Mouse (Mus musculus) heart, postnatal 0 days (tissue): Measurements from ENCODE around the gene Olfr196. TPM values are rescaled to one million over a fixed set of nuclear protein-coding genes. Genes with fewer than 3 reads are reported as not detected.
"Not testable (repeated sequence)": the region's sequence is repeated elsewhere in the genome, so short reads cannot be mapped to it uniquely, and the experiment has no call there.

Experiments used
- ATAC-seq: fragments of 200-750 bp; cut with Nextera tagmentation; 2 replicates; pipeline ENCODE4 v1.8.0; 2017; ENCODE audit warnings: low read depth, moderate number of reproducible peaks, moderate library complexity; ENCODE audit not compliant: insufficient read depth
- DNase-seq: peaks from one replicate; pipeline ENCODE4 v3.0.0-alpha.2; 2016; ENCODE audit warnings: low spot score
- H3K27ac ChIP-seq: fragments of 300-500 bp; sonication (generic); 2 replicates; pipeline ENCODE4 v1.5.1; 2014; ENCODE audit warnings: low read depth, mild to moderate bottlenecking
- H3K27me3 ChIP-seq: fragments of 300-500 bp; sonication (generic); 2 replicates; pipeline ENCODE4 v1.6.1; 2014; ENCODE audit warnings: low read length, mixed read lengths; ENCODE audit not compliant: control insufficient read depth, insufficient read depth
- H3K36me3 ChIP-seq: fragments of 300-500 bp; sonication (generic); replicated peaks from 2 replicates; pipeline ENCODE4 v1.6.1; 2014; ENCODE audit warnings: low read length, mixed read lengths; ENCODE audit not compliant: control insufficient read depth, insufficient read depth
- H3K4me1 ChIP-seq: fragments of 300-500 bp; sonication (generic); 2 replicates; pipeline ENCODE4 v1.6.1; 2014; ENCODE audit warnings: antibody characterized with exemption; ENCODE audit not compliant: control insufficient read depth, insufficient read depth
- H3K4me2 ChIP-seq: fragments of 300-500 bp; sonication (generic); 2 replicates; pipeline ENCODE4 v1.6.1; 2014; ENCODE audit warnings: low read depth, mild to moderate bottlenecking, low read length, moderate library complexity
- H3K4me3 ChIP-seq: fragments of 300-500 bp; sonication (generic); 2 replicates; pipeline ENCODE4 v1.5.1; 2014; ENCODE audit warnings: low read depth, low read length
- H3K9ac ChIP-seq: fragments of 300-500 bp; sonication (generic); replicated peaks from 2 replicates; pipeline ENCODE4 v1.6.1; 2014; ENCODE audit warnings: low read depth, low read length, mixed read lengths
- H3K9me3 ChIP-seq: fragments of 300-500 bp; sonication (generic); replicated peaks from 2 replicates; pipeline ENCODE4 v1.6.1; 2016; ENCODE audit warnings: low read length; ENCODE audit not compliant: control insufficient read depth
- CTCF ChIP-seq: IDR thresholded peaks from 2 replicates; pipeline ENCODE4 v1.5.1; 2016; ENCODE audit warnings: antibody characterized with exemption, control low read depth, low read depth
- EP300 ChIP-seq: IDR thresholded peaks from 2 replicates; pipeline ENCODE4 v1.6.1; 2016; ENCODE audit warnings: antibody characterized with exemption, low read depth
- WGBS: fragments of 180-500 bp; shearing (Covaris S2); extraction: QIAGEN DNeasy Blood & Tissue Kit; methylation state at CpG from one replicate; pipeline ENCODE4 v1.1.7; 2014; 5-methylcytosine and 5-hydroxymethylcytosine counted together
- polyA plus RNA-seq: library from polyadenylated mRNA; unstranded; fragments of >200 nt; fragmentation: Nextera tagmentation; extraction: Ambion mirVana; gene quantifications from 2 replicates; pipeline ENCODE4 v1.2.1, GENCODE M21; 2015
- total RNA-seq: library from RNA; depleted of rRNA; stranded (reverse); fragments of >200 nt; gene quantifications from 2 replicates; pipeline ENCODE4 v1.2.3, GENCODE M21; 2014; ENCODE audit warnings: low replicate concordance; rRNA removed

Gene Olfr196
- total RNA-seq (not detected in 2 replicates), polyA plus RNA-seq (not detected in 2 replicates)

GRCm38 (mm10) chr16:59170354-59170753 lies at the start of gene Olfr196:
TSS of gene Olfr196 (minus strand) at chr16:59170454.
- no peak for TF ChIP-seq EP300
- TF ChIP-seq CTCF = no peak
- no peak for ATAC-seq
- Histone ChIP-seq H3K4me2 (no peak within 1 kb of the TSS), H3K9me3 (no peaks in the 10 kb centered on the region), H3K27me3 (no peaks in the 10 kb centered on the region), H3K36me3 (no peaks in the 10 kb centered on the region), H3K9ac (no peak within 1 kb of the TSS), H3K27ac (no peak within 1 kb of the TSS), H3K4me1 (no peaks in the 10 kb centered on the region), H3K4me3 (no peak within 1 kb of the TSS)
- 48% methylated on average over 3 of the region's 3 CpGs for WGBS
- DNase-seq = no peak

- not testable (repeated sequence) for H3K4me2 ChIP-seq, H3K27me3 ChIP-seq, H3K4me3 ChIP-seq, ATAC-seq, DNase-seq, H3K27ac ChIP-seq, H3K9ac ChIP-seq, H3K9me3 ChIP-seq, H3K4me1 ChIP-seq, H3K36me3 ChIP-seq
- WGBS = 64% methylated on average over 1 of the region's 1 CpGs
Observed at GRCm38 (mm10) chr16:59219667-59220066, 49.4 kb upstream of the Olfr196 start, which contains the start of gene Olfr199. TSS of gene Olfr199 (minus strand) at chr16:59219767.

GRCm38 (mm10) chr16:59217861-59218260 lies 47.6 kb upstream of the Olfr196 start:
- not testable (repeated sequence) for ATAC-seq, H3K4me1 ChIP-seq, H3K9me3 ChIP-seq, DNase-seq, H3K4me2 ChIP-seq, H3K27ac ChIP-seq, H3K36me3 ChIP-seq, H3K27me3 ChIP-seq, H3K4me3 ChIP-seq, H3K9ac ChIP-seq
- 65% methylated on average over 3 of the region's 3 CpGs for WGBS

GRCm38 (mm10) chr16:59203433-59203832 lies 33.2 kb upstream of the Olfr196 start, which contains the start of gene Olfr198:
TSS of gene Olfr198 (minus strand) at chr16:59203533.
- not testable (repeated sequence) for H3K36me3 ChIP-seq, DNase-seq, H3K4me2 ChIP-seq, H3K4me3 ChIP-seq, H3K4me1 ChIP-seq, H3K9me3 ChIP-seq, ATAC-seq, H3K27ac ChIP-seq, H3K9ac ChIP-seq, H3K27me3 ChIP-seq
- 33% methylated on average over 1 of the region's 1 CpGs for WGBS

GRCm38 (mm10) chr16:59151996-59152395 lies 18.3 kb downstream of the Olfr196 start:
- no peaks in the 10 kb centered on the region for H3K4me1 ChIP-seq
- no peaks in the 10 kb centered on the region for H3K9me3 ChIP-seq
- no peak overlapping the region for H3K9ac ChIP-seq
- no peak overlapping the region for H3K4me2 ChIP-seq
- TF ChIP-seq CTCF (no peak), EP300 (no peak)
- no peak overlapping the region for H3K27ac ChIP-seq
- H3K36me3 ChIP-seq = no peaks in the 10 kb centered on the region
- WGBS = 76% methylated on average over 2 of the region's 2 CpGs
- no peaks in the 10 kb centered on the region for H3K27me3 ChIP-seq
- no peak overlapping the region for H3K4me3 ChIP-seq
- ATAC-seq = no peak
- DNase-seq = no peak

GRCm38 (mm10) chr16:59146746-59147145 lies 23.5 kb downstream of the Olfr196 start, which contains the start of gene Olfr195:
TSS of gene Olfr195 (plus strand) at chr16:59147046.
- ATAC-seq (no peak), DNase-seq (no peak)
- TF ChIP-seq EP300 = no peak
- Histone ChIP-seq H3K27me3 (no peaks in the 10 kb centered on the region), H3K9me3 (no peaks in the 10 kb centered on the region), H3K4me1 (no peaks in the 10 kb centered on the region), H3K9ac (no peak within 1 kb of the TSS), H3K36me3 (no peaks in the 10 kb centered on the region), H3K4me3 (no peak within 1 kb of the TSS), H3K4me2 (no peak within 1 kb of the TSS), H3K27ac (no peak within 1 kb of the TSS)
- WGBS = 93% methylated on average over 1 of the region's 1 CpGs
